Mouse (Mus musculus): ENCODE results near the gene Cybrd1. TPM values are rescaled to one million over a fixed set of nuclear protein-coding genes. Genes with fewer than 3 reads are reported as not detected.

The Cybrd1 gene
- total RNA-seq, 2 experiments from 2014 or later = 0.95 to 1.0 TPM

- no peak for DNase-seq (ENCODE audit: low spot score in 2 of 2)
Observed at GRCm38 (mm10) chr2:71167211-71167610, 49.5 kb downstream of the Cybrd1 start.

- DNase-seq (ENCODE audit: low spot score in 2 of 2) = no peak
Observed at GRCm38 (mm10) chr2:71168461-71169021, 50.8 kb downstream of the Cybrd1 start.

- no peak for DNase-seq (ENCODE audit: low spot score in 2 of 2)
Observed at GRCm38 (mm10) chr2:71173031-71173430, 55.3 kb downstream of the Cybrd1 start.

GRCm38 (mm10) chr2:71176329-71177249 is 58.9 kb downstream of the Cybrd1 start:
- no peak for DNase-seq (ENCODE audit: low spot score in 2 of 2)

GRCm38 (mm10) chr2:71177250-71177615 is 59.5 kb downstream of the Cybrd1 start:
- no peak for DNase-seq (ENCODE audit: low spot score in 2 of 2)

- DNase-seq (ENCODE audit: low spot score in 2 of 2) = no peak
Observed at GRCm38 (mm10) chr2:71177760-71178159, 60.0 kb downstream of the Cybrd1 start.

- DNase-seq (ENCODE audit: low spot score in 2 of 2) = no peak
Observed at GRCm38 (mm10) chr2:71179716-71180115, 62.0 kb downstream of the Cybrd1 start.

- DNase-seq (ENCODE audit: low spot score in 2 of 2) = no peak
Observed at GRCm38 (mm10) chr2:71180566-71181217, 63.0 kb downstream of the Cybrd1 start.

GRCm38 (mm10) chr2:71187950-71188349 is 70.2 kb downstream of the Cybrd1 start:
- DNase-seq (ENCODE audit: low spot score in 2 of 2) = no peak

GRCm38 (mm10) chr2:71188861-71189260 is 71.1 kb downstream of the Cybrd1 start:
- DNase-seq (ENCODE audit: low spot score in 2 of 2) = no peak

- DNase-seq (ENCODE audit: low spot score in 2 of 2) = no peak
Observed at GRCm38 (mm10) chr2:71191391-71192194, 73.9 kb downstream of the Cybrd1 start.

GRCm38 (mm10) chr2:71192195-71192807 is 74.6 kb downstream of the Cybrd1 start:
- DNase-seq (ENCODE audit: low spot score in 2 of 2) = no peak

Other genes starting within 250 kb of the Cybrd1 start
- 10 to 100 TPM; 11.5 to 16.0 TPM for gene Dcaf17, start 62.6 kb upstream of the Cybrd1 start, total RNA-seq (2021)
- 10 to 100 TPM; 14.5 to 15.6 TPM for gene Mettl8, start 62.3 kb upstream of the Cybrd1 start, total RNA-seq (2021)
- 100 to 1,000 TPM; 124 to 125 TPM for gene Dync1i2, start 93.8 kb downstream of the Cybrd1 start, total RNA-seq (2021)
- gene Slc25a12, start 249.8 kb downstream of the Cybrd1 start, total RNA-seq (2021) = 100 to 1,000 TPM; 152 to 167 TPM

Data from left cerebral cortex, adult 18-20 months (tissue).